Mouse (Mus musculus) testis, adult 2 months (tissue): ENCODE results near the gene Slc10a1.

Source experiments
- CTCF ChIP-seq: fragments of 200-500 bp; IDR thresholded peaks from 2 replicates; pipeline ENCODE4 v1.5.1; 2012; ENCODE audit warnings: low read depth, mild to moderate bottlenecking, inconsistent platforms, low read length, moderate library complexity; ENCODE audit not compliant: control insufficient read depth, insufficient read depth, insufficient replicate concordance
- POLR2A ChIP-seq: fragments of 200-500 bp; IDR thresholded peaks from 2 replicates; pipeline ENCODE4 v1.6.1; 2012; ENCODE audit warnings: low read depth, mild to moderate bottlenecking, inconsistent platforms, low read length, moderate library complexity; ENCODE audit not compliant: control insufficient read depth

DNA sequence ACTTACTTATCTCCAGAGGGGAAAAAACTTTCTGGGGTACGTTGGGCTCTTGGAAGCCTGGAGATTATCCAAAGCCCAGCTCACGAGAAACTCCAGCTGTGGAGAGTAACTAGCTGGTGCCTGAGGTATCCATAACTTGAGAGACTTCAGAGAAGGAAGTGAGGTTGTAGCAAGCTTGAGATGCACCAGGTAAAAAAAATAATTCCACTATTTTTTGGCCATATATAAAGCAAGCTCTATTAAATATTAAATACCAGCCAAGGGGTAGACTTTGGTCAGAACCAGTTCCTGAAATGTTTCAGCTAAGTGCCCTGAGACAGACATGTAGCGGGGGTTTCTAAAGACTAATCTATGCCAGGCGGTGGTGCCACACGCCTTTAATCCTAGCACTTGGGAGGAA is at the start of gene Slc10a1:
- TF ChIP-seq POLR2A (no peak), CTCF (no peak)
